28 mouse cellular contexts compared by ENCODE assay signal in the genomic region with DNA sequence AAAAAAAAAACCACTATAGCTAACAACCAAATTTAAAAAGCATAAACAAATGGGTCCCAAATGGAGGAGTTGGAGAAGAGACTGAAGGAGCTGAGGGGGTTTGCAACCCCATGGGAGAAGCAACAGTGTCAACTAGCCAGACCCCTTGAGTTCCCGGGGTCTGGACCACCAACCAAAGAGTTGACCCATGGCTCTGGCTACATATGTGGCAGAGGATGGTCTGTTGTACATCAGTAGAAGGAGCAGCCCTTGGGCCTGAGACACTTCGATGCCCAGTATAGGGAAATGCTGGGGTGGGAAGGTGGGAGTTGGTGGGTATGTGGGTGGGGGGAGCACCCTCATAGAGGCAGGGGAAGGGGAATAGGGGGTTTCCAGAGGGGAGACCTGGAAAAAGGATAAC. TPM values are rescaled to one million over a fixed set of nuclear protein-coding genes. Genes with fewer than 3 reads are reported as not detected.
"Had no signal": no experiment of that assay in that cellular context is flagged by ENCODE, and none has a peak within 500 bp of the region (broad histone marks: within the 10 kb centered on the region; RNA-seq: fewer than 3 reads in every experiment).

No protein-coding gene starts in this region.

- H3K9ac ChIP-seq: embryonic facial prominence, embryonic 12.5 days; embryonic facial prominence, embryonic 13.5 days; embryonic facial prominence, embryonic 15.5 days; forebrain, embryonic 12.5 days; forebrain, embryonic 13.5 days; forebrain, embryonic 15.5 days; forebrain, postnatal 0 days had no signal

- ATAC-seq: forebrain, embryonic 13.5 days; forebrain, embryonic 14.5 days; forebrain, embryonic 15.5 days; forebrain, embryonic 16.5 days; forebrain, postnatal 0 days had no signal

- H3K36me3 ChIP-seq: embryonic facial prominence, embryonic 15.5 days; forebrain, embryonic 15.5 days had no signal

- DNase-seq: cerebellum, adult 2 months; cerebellum, adult 8-10 months; cerebellum, adult 9-10 months; cerebellum, adult 9-11 months; cerebellum, postnatal 10 days; cerebellum, postnatal 14 days; cerebellum, postnatal 25 days; cerebellum, postnatal 36 days; embryo, embryonic 11 days; forebrain, postnatal 0 days; gastrocnemius, adult 2 months; gastrocnemius, postnatal 10 days; gastrocnemius, postnatal 14 days; gastrocnemius, postnatal 25 days; gastrocnemius, postnatal 36 days; heart, adult 18-20 months; heart, adult 2 months had no signal

- H3K4me3 ChIP-seq: embryonic facial prominence, embryonic 10.5 days; embryonic facial prominence, embryonic 12.5 days; embryonic facial prominence, embryonic 13.5 days; embryonic facial prominence, embryonic 15.5 days; erythroblast, embryonic 14.5 days; forebrain, embryonic 10.5 days; forebrain, embryonic 12.5 days; forebrain, embryonic 13.5 days; forebrain, embryonic 15.5 days; gastrocnemius, adult 2 months; heart, adult 2 months had no signal

- H3K4me1 ChIP-seq: embryonic facial prominence, embryonic 10.5 days; embryonic facial prominence, embryonic 12.5 days; embryonic facial prominence, embryonic 13.5 days; embryonic facial prominence, embryonic 15.5 days; forebrain, embryonic 10.5 days; forebrain, embryonic 12.5 days; forebrain, embryonic 13.5 days; forebrain, embryonic 15.5 days had no signal

- H3K27me3 ChIP-seq: embryonic facial prominence, embryonic 12.5 days; embryonic facial prominence, embryonic 13.5 days; embryonic facial prominence, embryonic 15.5 days; forebrain, embryonic 12.5 days; forebrain, embryonic 13.5 days; forebrain, embryonic 15.5 days had no signal

- H3K4me2 ChIP-seq: embryonic facial prominence, embryonic 12.5 days; embryonic facial prominence, embryonic 13.5 days; embryonic facial prominence, embryonic 15.5 days; forebrain, embryonic 12.5 days; forebrain, embryonic 13.5 days; forebrain, embryonic 15.5 days had no signal

- H3K9me3 ChIP-seq: embryonic facial prominence, embryonic 10.5 days; embryonic facial prominence, embryonic 12.5 days; embryonic facial prominence, embryonic 13.5 days; embryonic facial prominence, embryonic 15.5 days; forebrain, embryonic 10.5 days; forebrain, embryonic 12.5 days; forebrain, embryonic 13.5 days; forebrain, embryonic 15.5 days had no signal

- H3K27ac ChIP-seq: embryonic facial prominence, embryonic 10.5 days; embryonic facial prominence, embryonic 12.5 days; embryonic facial prominence, embryonic 13.5 days; embryonic facial prominence, embryonic 15.5 days; forebrain, embryonic 10.5 days; forebrain, embryonic 12.5 days; forebrain, embryonic 13.5 days; forebrain, embryonic 15.5 days; gastrocnemius, adult 2 months; heart, adult 2 months had no signal

RNA-seq across cellular contexts. Expression of gene Dram2, which starts 31.7 kb away (rescaled TPM):
- polyA plus RNA-seq: erythroblast, embryonic 14.5 days had no signal
